Mouse (Mus musculus): ENCODE measurements around the gene Zmpste24.

DNA sequence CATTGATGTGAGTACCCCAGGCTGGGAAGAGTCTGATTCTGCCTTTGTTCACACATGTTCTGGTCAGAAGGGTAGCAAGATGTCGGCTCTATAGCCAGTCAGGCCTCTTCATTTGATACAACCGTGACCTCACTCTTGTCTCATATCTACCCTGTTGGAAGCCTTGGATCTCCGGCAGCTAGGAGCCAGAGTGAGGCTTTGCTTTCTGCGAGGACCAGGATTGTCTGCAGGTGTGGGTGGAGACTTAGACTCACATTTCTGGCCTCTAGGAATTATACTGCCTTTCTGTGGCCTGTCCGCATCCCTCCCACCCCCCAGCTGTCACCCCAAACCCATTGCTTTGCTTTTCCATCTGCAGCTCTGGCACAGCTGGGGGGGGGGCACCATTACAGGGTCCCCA is 55.6 kb downstream of the Zmpste24 start:
- TF ChIP-seq CTCF (IDR thresholded peaks at IDR 0.05; ENCODE audit: borderline replicate concordance, control insufficient read depth, extremely low read depth, insufficient read depth, low read length, poor library complexity) (no peak), POLR2A (IDR thresholded peaks at IDR 0.05; ENCODE audit: control insufficient read depth, extremely low read depth, insufficient read depth, low read length, poor library complexity) (no peak)

All from thymus, adult 2 months (tissue).